Mouse (Mus musculus) lung, postnatal 0 days (tissue): ENCODE data around the gene Ache.

Experiments
- CTCF ChIP-seq: IDR thresholded peaks from 2 replicates; pipeline ENCODE4 v1.5.1; 2016; ENCODE audit warnings: antibody characterized with exemption, mild to moderate bottlenecking
- EP300 ChIP-seq: IDR thresholded peaks from 2 replicates; pipeline ENCODE4 v1.6.1; 2016; ENCODE audit warnings: antibody characterized with exemption, mild to moderate bottlenecking, control low read depth

- no peak for TF ChIP-seq CTCF
- peak; percentile 73 for TF ChIP-seq EP300
Observed at GRCm38 (mm10) chr5:137339290-137339979, 52.1 kb downstream of the Ache start.
